Mouse (Mus musculus): ENCODE measurements at regions not wholly inside any gene's neighbourhood (a gene's known extent, or its start where the extent isn't known, plus 50 kb on each side); places are given as distances from the start of the nearest gene placed in this dataset.

GRCm38 (mm10) chr13:63726035-63726434 is 89.0 kb upstream of the Ercc6l2 start:
- Histone ChIP-seq H3K4me3 (replicated peaks) (no peak overlapping the region), H3K9me3 (no peaks in the 10 kb centered on the region), H3K4me2 (no peak overlapping the region), H3K9ac (no peak overlapping the region), H3K27ac (peak overlapping the region; percentile 17; the same call in 1 of the 2 replicates), H3K36me3 (no peaks in the 10 kb centered on the region), H3K4me1 (peaks cover 13% of the 10 kb centered on the region), H3K27me3 (replicated peaks) (no peaks in the 10 kb centered on the region)
- WGBS = 31% methylated on average over 2 of the region's 2 CpGs
- no peak for ATAC-seq (ENCODE audit: insufficient read depth, low FRiP score, low read depth)

- Histone ChIP-seq H3K9me3 (no peaks in the 10 kb centered on the region), H3K4me1 (peaks cover 13% of the 10 kb centered on the region), H3K9ac (no peak overlapping the region), H3K4me3 (replicated peaks) (no peak overlapping the region), H3K4me2 (no peak overlapping the region), H3K27me3 (replicated peaks) (no peaks in the 10 kb centered on the region), H3K36me3 (no peaks in the 10 kb centered on the region), H3K27ac (no peak overlapping the region)
- WGBS = 76% methylated on average over 6 of the region's 6 CpGs
- ATAC-seq (ENCODE audit: insufficient read depth, low FRiP score, low read depth) = no peak
Observed at GRCm38 (mm10) chr13:63726509-63726908, 88.5 kb upstream of the Ercc6l2 start.

DNA sequence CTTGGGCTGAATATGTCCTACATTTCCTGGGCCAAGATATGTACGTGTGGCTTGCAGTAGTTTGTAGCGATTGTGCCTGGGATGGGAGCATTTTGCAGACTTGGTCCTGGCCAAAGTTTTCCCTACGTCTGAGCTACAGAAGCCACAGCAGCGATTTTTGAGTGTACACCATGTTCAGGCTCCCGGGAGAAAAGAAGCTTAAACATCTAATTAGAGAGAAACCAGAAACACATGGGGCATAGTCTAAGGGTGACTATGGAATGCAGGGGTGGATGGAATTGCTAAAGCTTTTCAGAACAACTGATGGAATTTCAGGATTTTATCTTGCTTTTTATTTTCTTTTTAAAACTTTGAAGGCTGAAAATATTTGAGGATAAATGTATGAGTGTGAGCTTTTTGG is 79.3 kb upstream of the Ercc6l2 start:
- ATAC-seq (ENCODE audit: insufficient read depth, low FRiP score, low read depth) = no peak
- Histone ChIP-seq H3K4me3 (replicated peaks) (no peak overlapping the region), H3K9ac (no peak overlapping the region), H3K9me3 (no peaks in the 10 kb centered on the region), H3K27me3 (replicated peaks) (no peaks in the 10 kb centered on the region), H3K4me2 (no peak overlapping the region), H3K36me3 (no peaks in the 10 kb centered on the region), H3K4me1 (no peaks in the 10 kb centered on the region), H3K27ac (no peak overlapping the region)
- WGBS = 79% methylated on average over 5 of the region's 5 CpGs

DNA sequence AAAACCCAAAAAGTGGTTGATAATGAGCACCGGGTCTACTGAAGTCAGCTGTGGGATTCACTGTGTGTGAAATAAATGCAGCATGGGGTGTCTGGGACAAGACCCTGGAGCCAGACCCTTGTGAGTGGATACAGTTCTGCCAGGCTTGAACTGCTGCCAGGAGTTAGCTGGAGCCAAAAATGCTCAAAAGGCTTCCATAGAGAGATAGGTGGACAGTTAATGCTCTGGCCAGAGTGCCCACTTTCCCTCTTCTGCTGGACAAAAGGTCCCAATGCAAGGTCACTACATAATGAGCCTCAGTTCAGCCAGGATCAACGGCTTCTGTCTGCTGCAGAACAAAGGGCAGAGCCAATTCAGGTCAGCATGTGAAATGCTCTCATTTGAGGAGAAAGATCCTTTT is 73.2 kb upstream of the Ercc6l2 start:
- Histone ChIP-seq H3K36me3 (no peaks in the 10 kb centered on the region), H3K4me2 (no peak overlapping the region), H3K9me3 (no peaks in the 10 kb centered on the region), H3K27ac (no peak overlapping the region), H3K9ac (no peak overlapping the region), H3K4me1 (no peaks in the 10 kb centered on the region), H3K4me3 (replicated peaks) (no peak overlapping the region), H3K27me3 (replicated peaks) (no peaks in the 10 kb centered on the region)
- ATAC-seq (ENCODE audit: insufficient read depth, low FRiP score, low read depth) = no peak
- WGBS = 74% methylated on average over 2 of the region's 2 CpGs

GRCm38 (mm10) chr13:63748788-63749187 is 66.3 kb upstream of the Ercc6l2 start:
- 85% methylated on average over 2 of the region's 2 CpGs for WGBS
- no peak overlapping the region for H3K4me3 ChIP-seq (replicated peaks)
- H3K4me2 ChIP-seq = no peak overlapping the region
- ATAC-seq (ENCODE audit: insufficient read depth, low FRiP score, low read depth) = no peak
- no peaks in the 10 kb centered on the region for H3K4me1 ChIP-seq
- no peaks in the 10 kb centered on the region for H3K9me3 ChIP-seq
- no peaks in the 10 kb centered on the region for H3K36me3 ChIP-seq
- no peak overlapping the region for H3K27ac ChIP-seq
- H3K9ac ChIP-seq = no peak overlapping the region
- no peaks in the 10 kb centered on the region for H3K27me3 ChIP-seq (replicated peaks)

DNA sequence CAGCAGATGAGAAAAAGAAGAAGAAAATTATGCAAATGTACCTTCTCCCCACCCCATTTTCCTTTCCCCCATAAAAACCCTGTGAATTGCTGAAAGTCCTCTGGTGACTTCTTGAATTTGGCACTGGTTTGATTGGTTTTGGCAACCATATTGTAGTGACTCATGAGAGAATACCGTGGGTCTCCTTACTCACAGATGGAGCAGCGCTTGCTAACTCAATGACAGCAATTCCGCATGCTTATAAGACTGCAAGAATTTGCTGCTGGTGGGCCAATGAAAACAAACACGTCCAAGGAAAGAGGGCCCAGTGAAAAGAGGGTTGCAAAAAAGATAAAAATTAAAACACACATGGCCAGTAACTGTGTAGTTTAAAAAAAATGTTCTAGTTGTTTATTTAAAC is 65.0 kb upstream of the Ercc6l2 start:
- no peak for ATAC-seq (ENCODE audit: insufficient read depth, low FRiP score, low read depth)
- H3K4me2 ChIP-seq = no peak overlapping the region
- H3K9me3 ChIP-seq = no peaks in the 10 kb centered on the region
- no peak overlapping the region for H3K4me3 ChIP-seq (replicated peaks)
- H3K9ac ChIP-seq = no peak overlapping the region
- no peak overlapping the region for H3K27ac ChIP-seq
- no peaks in the 10 kb centered on the region for H3K36me3 ChIP-seq
- H3K27me3 ChIP-seq (replicated peaks) = no peaks in the 10 kb centered on the region
- H3K4me1 ChIP-seq = no peaks in the 10 kb centered on the region
- WGBS = 59% methylated on average over 4 of the region's 4 CpGs

GRCm38 (mm10) chr13:63751196-63751595 is 63.8 kb upstream of the Ercc6l2 start:
- Histone ChIP-seq H3K9me3 (no peaks in the 10 kb centered on the region), H3K27ac (no peak overlapping the region), H3K4me2 (no peak overlapping the region), H3K9ac (no peak overlapping the region), H3K4me1 (no peaks in the 10 kb centered on the region), H3K27me3 (replicated peaks) (no peaks in the 10 kb centered on the region), H3K4me3 (replicated peaks) (no peak overlapping the region), H3K36me3 (no peaks in the 10 kb centered on the region)
- WGBS = 59% methylated on average over 2 of the region's 2 CpGs
- ATAC-seq (ENCODE audit: insufficient read depth, low FRiP score, low read depth) = no peak

- H3K9me3 ChIP-seq = no peaks in the 10 kb centered on the region
- no peaks in the 10 kb centered on the region for H3K4me1 ChIP-seq
- WGBS = 47% methylated on average over 5 of the region's 5 CpGs
- H3K27ac ChIP-seq = no peak overlapping the region
- no peak for ATAC-seq (ENCODE audit: insufficient read depth, low FRiP score, low read depth)
- no peaks in the 10 kb centered on the region for H3K36me3 ChIP-seq
- H3K4me3 ChIP-seq (replicated peaks) = no peak overlapping the region
- H3K4me2 ChIP-seq = no peak overlapping the region
- H3K9ac ChIP-seq = no peak overlapping the region
- H3K27me3 ChIP-seq (replicated peaks) = no peaks in the 10 kb centered on the region
Observed at GRCm38 (mm10) chr13:63757061-63757460, 58.0 kb upstream of the Ercc6l2 start.

DNA sequence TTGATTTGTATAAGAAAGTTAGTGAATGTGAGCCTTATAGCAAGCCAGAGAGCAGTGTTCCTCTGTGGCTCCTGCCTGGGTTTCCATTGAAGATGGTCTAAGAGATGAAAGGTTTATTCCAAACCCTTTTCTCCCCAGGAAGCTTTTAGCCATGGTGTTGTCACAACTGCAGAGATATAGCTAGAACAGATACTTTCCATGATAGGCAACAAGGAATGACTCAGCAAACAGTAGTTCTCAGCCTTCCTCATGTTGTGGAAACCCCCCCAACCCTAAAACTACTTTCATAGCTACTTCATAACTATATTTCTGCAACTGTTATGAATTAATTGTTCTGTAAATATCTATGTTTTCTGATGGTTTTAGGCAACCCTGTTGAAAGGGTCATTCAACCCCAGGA is 53.5 kb upstream of the Ercc6l2 start:
- Histone ChIP-seq H3K4me2 (no peak overlapping the region), H3K27ac (no peak overlapping the region), H3K36me3 (no peaks in the 10 kb centered on the region), H3K9me3 (no peaks in the 10 kb centered on the region), H3K27me3 (replicated peaks) (no peaks in the 10 kb centered on the region), H3K4me1 (0 out of 2 replicates have a peak, but pooled peaks cover 3% of the 10 kb centered on the region), H3K9ac (no peak overlapping the region), H3K4me3 (replicated peaks) (no peak overlapping the region)
- no peak for ATAC-seq (ENCODE audit: insufficient read depth, low FRiP score, low read depth)
